Mouse (Mus musculus) ovary, postnatal 36 days (tissue): Measurements from ENCODE around the gene Zfp354c.

Experiments used
- DNase-seq: peaks from one replicate; pipeline ENCODE4 v3.0.0; 2022; ENCODE audit warnings: low spot score, mixed read lengths

Zfp354c gene

DNA sequence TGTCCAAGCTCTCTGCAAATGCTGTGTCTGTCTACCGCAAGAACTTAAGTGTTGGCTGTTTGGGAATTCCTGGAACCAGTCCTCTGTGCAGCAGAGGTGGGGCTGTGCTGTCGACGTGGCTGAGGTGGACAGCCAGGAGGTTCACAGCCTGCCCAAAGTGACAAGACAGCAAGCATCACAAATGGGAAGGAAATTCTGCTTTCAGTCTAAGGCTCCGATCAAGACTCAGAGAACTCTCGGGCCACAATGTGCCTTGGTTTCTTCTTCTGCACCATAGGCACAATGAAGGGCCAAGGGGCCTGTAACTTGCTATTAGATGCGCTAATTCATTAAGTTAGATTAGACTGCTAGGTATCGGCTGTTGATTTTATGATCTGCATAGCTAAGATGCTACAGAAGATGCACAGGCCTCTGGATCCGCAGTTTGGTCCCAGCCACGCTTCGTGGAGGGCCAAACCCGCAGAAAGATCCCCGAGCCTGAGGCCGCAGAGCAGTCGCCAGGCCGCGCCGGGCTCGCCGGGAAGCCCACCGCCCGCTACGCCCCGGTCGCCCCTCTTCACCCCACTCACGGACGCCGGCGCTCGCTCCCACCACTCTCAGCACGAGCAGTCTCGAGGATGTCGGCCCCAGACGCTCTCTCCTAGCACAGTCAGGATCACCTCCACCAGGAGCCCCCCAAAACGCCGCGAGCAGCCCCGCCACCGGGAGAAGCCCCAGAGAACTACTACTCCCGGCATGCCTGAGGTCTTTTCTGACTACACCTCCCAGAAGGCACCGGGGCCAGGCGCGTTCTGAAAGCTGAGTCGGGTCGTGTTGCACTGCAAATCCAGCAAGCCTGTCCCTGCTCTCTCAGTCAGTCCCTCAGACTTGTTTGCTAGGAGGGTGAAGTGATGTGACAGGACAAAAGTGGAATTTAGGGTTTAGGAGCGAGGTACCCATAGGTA is at the start of gene Zfp354c:
Gene Zfp354c, minus strand, starts transcription at position 715 of the 944 bp plus-strand sequence.
- DNase-seq = peak; percentile 81

DNA sequence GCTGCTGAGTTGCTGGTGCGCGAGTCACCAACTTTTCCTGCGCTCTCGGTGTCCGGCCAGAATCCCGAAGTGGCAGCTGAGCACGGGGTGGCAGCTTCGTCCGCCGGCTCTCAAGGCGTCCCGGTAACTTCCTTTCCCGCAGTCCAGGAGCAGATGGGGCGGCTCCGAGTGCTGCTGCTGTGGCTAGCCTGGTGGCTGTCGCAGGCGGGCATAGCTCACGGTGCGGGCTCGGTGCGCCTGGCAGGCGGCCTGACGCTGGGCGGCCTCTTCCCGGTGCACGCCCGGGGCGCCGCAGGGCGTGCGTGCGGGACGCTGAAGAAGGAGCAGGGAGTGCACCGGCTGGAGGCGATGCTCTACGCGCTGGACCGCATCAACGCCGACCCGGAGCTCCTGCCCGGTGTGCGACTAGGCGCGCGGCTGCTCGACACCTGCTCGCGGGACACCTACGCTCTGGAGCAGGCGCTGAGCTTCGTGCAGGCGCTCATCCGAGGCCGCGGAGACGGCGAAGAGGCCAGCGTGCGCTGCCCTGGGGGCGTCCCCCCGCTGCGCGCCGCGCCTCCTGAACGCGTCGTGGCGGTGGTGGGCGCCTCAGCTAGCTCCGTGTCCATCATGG is 23.6 kb upstream of the Zfp354c start:
- peak; percentile 14 for DNase-seq

GRCm38 (mm10) chr11:50850177-50850735 is 22.7 kb upstream of the Zfp354c start, which contains the start of gene Grm6:
Gene Grm6, plus strand, starts transcription at chr11:50850685.
- DNase-seq = no peak

- no peak for DNase-seq
These were observed 21.8 kb upstream of the Zfp354c start for GRCm38 (mm10) chr11:50849310-50849709.

DNA sequence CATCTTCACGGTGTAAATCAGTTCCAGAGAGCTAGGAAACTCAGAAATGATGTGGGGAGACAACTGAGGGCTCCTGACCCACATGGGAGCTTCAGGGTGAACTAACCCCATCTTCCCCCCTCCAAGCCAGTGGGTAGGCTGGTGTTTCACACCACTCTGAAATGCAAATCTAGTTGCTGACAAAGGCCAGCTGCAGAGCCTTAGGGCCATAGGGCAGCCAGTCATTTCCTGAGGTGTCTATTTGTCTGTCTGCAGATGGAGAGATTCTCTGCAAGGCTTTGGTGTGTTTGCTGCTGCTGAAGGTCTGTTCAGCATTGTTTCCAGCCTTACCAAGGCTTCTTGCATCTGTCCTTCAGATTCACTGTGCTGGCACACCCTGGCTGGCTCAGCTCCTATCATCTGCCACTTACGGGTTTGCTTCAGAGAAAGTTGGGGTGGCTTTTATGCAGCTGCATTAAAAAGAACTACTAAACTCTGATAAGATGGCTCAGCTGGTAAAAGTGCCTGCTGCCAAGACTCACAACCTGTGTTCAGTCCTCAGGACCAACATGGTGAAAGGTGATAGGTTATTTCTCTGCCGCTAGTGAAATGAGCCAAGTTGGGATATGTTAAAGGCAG is 21.1 kb upstream of the Zfp354c start:
- DNase-seq = no peak

DNA sequence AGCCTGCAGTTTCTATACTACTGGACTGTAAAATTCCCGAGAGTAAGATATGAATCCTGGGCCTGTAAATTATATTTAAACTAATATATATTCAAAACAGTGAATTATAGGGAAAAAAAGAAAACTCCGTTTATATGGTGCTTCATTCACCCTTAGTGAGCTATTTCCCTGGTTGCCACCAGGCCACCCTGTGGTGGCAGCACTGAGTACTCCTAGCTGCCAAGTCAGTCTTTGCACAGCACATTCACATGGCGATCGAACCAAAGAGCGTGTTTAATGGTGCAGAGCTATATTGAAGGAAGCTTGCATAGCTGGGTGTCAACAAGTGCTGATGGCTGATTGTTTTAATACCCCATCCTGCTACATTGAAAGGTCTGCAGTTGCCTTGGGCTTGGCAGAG is 19.5 kb upstream of the Zfp354c start:
- DNase-seq = no peak

DNA sequence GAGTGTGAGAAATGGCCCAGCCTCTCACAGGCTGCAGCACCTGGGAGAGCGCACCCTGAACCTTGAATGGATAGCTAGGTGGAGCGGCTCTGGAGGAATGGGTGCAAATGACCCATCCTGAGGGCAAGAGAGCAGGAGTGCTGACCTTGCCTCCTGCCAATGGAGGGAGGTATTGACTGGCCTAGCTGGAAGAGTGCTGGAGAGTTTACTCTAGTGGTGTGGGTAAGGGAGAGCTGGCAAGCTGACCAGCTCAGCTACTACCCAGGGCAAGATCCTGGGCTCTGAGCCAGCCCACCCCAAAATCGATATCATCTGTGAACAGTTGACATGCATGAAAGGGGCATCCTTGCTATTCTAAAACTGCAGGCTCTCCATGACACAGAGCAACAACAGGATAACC is 18.4 kb upstream of the Zfp354c start:
- DNase-seq = no peak

DNA sequence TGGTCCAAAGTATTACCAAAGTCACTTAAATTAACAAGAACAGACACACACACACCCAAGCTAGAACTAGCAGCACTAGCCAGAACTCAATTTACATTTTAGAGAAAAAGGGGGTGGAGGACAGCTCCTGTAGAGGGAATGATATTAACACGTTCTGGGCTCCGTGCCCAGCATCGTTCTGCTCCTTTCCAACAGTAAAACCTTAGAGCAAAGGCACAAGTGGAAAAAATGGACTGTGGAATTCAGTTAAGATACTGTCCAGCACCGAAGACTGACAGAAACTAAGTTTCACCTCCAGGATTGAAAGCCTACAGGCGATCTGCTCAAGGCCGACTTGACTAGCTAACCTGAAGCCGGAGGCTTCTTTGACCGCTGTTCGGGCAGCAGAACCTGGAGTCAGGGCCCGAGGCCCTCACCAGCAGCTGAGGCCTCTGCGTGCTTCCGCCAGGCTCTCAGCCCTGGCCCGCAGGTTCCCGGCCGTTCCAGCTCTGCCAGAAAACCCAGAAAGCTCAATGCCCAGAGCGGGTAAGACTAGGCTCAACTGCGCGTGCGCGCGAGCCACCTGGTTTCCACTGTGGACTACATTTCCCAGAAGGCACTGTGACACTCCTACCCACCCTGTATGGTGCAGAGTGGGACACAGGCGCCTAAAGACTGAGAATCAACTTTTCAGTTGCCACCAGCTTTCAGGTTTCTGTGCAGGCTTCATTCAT is 13.7 kb upstream of the Zfp354c start, which contains the start of gene Zfp879:
Gene Zfp879, minus strand, starts transcription at position 530 of the 713 bp plus-strand sequence.
- DNase-seq = peak; percentile 88

- no peak for DNase-seq
These were observed 8.2 kb upstream of the Zfp354c start for GRCm38 (mm10) chr11:50835727-50836126.

DNA sequence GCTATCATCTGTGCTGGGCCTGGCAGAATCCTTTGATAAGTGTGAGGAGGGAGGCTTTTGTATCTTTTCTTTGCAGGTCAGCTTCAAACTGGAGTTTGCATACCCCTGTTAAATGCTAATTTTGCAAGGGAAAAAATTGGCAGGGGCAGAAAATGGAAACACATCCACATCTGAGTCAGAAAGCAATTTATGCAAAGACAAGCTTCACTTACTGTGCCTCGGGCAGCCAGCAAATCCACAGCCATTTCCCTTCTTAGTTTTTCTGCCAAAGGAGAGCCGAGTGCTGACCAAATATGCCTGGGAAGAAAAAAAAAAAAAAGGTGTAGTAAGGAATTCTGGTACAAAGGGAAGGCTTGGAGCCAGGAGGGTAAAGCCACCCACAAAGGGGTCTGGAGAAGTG is 1.3 kb downstream of the Zfp354c start:
- no peak for DNase-seq

DNA sequence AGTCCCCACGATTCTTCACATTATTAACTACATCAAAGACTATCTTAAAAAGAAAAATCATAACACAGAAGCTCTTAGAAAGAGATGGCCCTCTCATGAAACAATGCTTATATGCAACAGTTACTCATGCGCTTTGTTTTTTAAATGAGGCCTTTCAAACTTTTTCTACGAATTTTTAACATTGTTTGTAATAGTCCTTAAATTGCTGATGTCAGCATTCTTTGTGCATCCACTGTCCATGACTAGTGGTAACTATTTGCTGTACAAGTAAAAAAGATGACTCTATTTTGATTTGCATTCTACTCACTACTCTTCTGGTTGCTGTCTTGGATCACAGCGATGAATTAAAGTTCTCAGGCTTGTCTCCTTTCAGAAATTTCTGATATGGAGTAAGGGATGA is 13.3 kb downstream of the Zfp354c start:
- no peak for DNase-seq

DNA sequence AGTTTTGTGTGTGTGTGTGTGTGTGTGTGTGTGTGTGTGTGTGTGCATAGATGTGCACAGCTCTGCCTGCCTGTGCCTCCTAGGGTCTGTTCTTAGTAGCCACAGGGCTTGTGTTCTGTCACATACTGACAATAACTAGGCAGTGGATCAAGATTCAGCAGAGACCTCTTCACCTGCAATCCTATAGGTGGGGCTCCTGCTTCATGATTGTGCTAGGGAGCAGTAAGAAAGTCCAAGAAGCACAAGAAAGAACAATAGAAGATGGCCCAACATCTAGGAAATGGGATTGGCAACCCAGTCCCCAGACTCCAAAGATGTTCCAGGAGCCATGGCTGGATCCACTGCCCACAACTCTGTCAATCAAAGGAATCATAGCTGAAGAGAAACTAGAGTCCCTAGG is 28.7 kb downstream of the Zfp354c start:
- no peak for DNase-seq

- no peak for DNase-seq
These were observed 29.9 kb downstream of the Zfp354c start for GRCm38 (mm10) chr11:50797674-50798073.

- no peak for DNase-seq
These were observed 56.5 kb downstream of the Zfp354c start for GRCm38 (mm10) chr11:50771006-50771405.

DNA sequence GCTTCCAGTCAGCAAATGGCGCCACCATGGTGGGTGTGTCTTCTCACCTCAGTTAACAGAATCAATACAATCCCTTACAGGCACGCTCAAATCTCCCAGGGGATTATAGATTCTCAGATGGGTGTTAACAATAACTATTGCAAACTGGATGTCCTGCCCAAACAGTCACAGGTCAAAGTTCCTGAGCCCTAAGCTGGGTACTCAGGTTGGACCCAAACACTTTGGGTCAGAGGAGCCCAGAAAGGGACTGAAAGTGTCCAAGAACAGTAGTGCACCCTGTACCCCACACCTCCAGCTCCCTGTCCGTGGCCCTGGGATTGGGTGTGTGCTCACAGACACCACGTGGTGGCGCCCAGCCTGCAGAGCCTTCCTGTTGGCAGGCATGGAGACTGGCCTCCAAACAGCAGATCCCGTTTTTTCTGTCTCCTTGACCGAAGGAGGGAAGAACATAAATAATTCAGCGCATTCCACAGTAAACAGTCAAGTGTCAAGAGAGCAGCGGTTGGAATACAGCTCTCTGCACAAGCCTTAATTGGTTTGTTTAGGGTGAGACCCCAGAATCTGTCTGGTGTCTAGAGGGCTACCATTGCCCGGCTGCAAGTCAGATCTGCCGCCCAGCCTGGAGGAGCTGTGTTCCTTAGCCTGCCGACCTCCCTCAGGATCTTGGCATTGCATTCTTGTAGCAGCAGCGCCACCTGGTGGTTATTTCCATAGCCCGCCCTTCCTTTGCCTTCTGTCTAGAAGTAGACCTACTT is 58.4 kb downstream of the Zfp354c start:
- peak; percentile 86 for DNase-seq

- DNase-seq = peak; percentile 43
These were observed 60.5 kb downstream of the Zfp354c start for GRCm38 (mm10) chr11:50767039-50767438.

- DNase-seq = no peak
These were observed 61.1 kb downstream of the Zfp354c start for GRCm38 (mm10) chr11:50766461-50766860.
